In the genomic region with DNA sequence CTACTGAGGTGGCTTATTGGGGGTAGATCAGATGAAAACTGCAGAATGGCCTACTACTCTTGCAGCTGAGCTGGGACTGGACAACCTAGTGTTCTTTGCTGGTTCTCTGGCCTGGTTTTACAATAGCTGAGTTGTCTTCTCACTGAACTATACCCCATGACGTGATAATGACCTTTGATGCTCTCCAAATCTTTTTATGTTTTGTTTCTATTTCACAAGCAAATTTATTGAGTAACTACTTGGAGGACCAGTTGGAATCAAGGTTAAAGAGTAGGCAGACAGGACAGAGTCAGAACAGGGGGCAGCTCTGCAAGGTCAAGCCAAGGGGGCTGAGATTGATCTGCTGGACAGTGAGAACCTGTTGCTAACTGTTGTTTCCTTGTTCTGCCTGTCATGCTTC, we compare ENCODE assay signal across 28 mouse cellular contexts. TPM values are rescaled to one million over a fixed set of nuclear protein-coding genes. Genes with fewer than 3 reads are reported as not detected.
DNase-seq lines count a peak whose midpoint lies in the region; ATAC-seq lines count a peak whose summit lies in the region.
"Had no signal": no experiment of that assay in that cellular context is flagged by ENCODE, and none has a peak within 500 bp of the region (broad histone marks: within the 10 kb centered on the region; RNA-seq: fewer than 3 reads in every experiment).

No protein-coding gene starts in this region.

- WGBS in forebrain, embryonic 11.5 days: 92% methylated on average over 1 of the region's 1 CpGs

- H3K4me3 ChIP-seq in forebrain, embryonic 11.5 days (ENCODE audit: low read depth, low read length): no peak overlapping the region
- H3K4me3 ChIP-seq: heart, embryonic 12.5 days; hindbrain, embryonic 13.5 days; limb, embryonic 13.5 days; megakaryocyte, embryonic 14.5 days; midbrain, embryonic 12.5 days had no signal

- H3K36me3 ChIP-seq in forebrain, embryonic 11.5 days (ENCODE audit: control insufficient read depth, insufficient read depth, low read length): no peaks in the 10 kb centered on the region

- no peak overlapping the region for H3K9ac ChIP-seq in forebrain, embryonic 11.5 days (ENCODE audit: low read length)
- H3K9ac ChIP-seq: heart, embryonic 12.5 days; hindbrain, embryonic 13.5 days; limb, embryonic 13.5 days; midbrain, embryonic 12.5 days had no signal

- H3K4me2 ChIP-seq in forebrain, embryonic 11.5 days (ENCODE audit: low read depth, low read length, severe bottlenecking): no peak overlapping the region
- H3K4me2 ChIP-seq: heart, embryonic 12.5 days; hindbrain, embryonic 13.5 days; limb, embryonic 13.5 days; midbrain, embryonic 12.5 days had no signal

- no peak overlapping the region for H3K27ac ChIP-seq in forebrain, embryonic 11.5 days (ENCODE audit: low read depth, low read length)
- H3K27ac ChIP-seq: hindbrain, embryonic 13.5 days; limb, embryonic 13.5 days; midbrain, embryonic 12.5 days had no signal

- no peaks in the 10 kb centered on the region for H3K4me1 ChIP-seq in forebrain, embryonic 11.5 days (replicated peaks; ENCODE audit: control insufficient read depth, insufficient read depth, low read length)
- H3K4me1 ChIP-seq: hindbrain, embryonic 13.5 days; limb, embryonic 13.5 days; midbrain, embryonic 12.5 days had no signal

- DNase-seq in adrenal gland, postnatal 14 days: peak; percentile 27
- DNase-seq in adrenal gland, adult 8-10 months: no peak
- peak; percentile 71 for DNase-seq in kidney, adult 9 months
- no peak for DNase-seq in kidney, postnatal 14 days
- DNase-seq in adipocyte (ENCODE audit: low spot score): peak; percentile 53
- peak; percentile 34 for DNase-seq in gonadal fat pad, adult 2 months (ENCODE audit: low read depth)
- no peak for DNase-seq in forebrain, embryonic 11.5 days (ENCODE audit: low spot score)
- DNase-seq: cerebellum, adult 11 months; cerebellum, adult 9-10 months; cerebellum, postnatal 36 days; gastrocnemius, postnatal 14 days; heart, adult 18-20 months; heart, postnatal 4 days; kidney, adult 11 months; kidney, postnatal 4 days; lung, adult 18-20 months; lung, postnatal 4 days; retina, postnatal 1 day; right cerebral cortex, postnatal 14 days; thymus, postnatal 4 days had no signal

- no peaks in the 10 kb centered on the region for H3K27me3 ChIP-seq in forebrain, embryonic 11.5 days (ENCODE audit: control insufficient read depth, insufficient read depth, low read length)
- H3K27me3 ChIP-seq: heart, embryonic 12.5 days; hindbrain, embryonic 13.5 days; limb, embryonic 13.5 days; megakaryocyte, embryonic 14.5 days; midbrain, embryonic 12.5 days had no signal

- ATAC-seq in forebrain, embryonic 11.5 days (replicated peaks; ENCODE audit: low FRiP score): no peak
- ATAC-seq: CD4-positive, CD25-positive, alpha-beta regulatory T cell, adult 4 months; forebrain, embryonic 14.5 days; lung, postnatal 0 days had no signal

- no peaks in the 10 kb centered on the region for H3K9me3 ChIP-seq in forebrain, embryonic 11.5 days (ENCODE audit: control insufficient read depth, low read length)
- H3K9me3 ChIP-seq: heart, embryonic 12.5 days; hindbrain, embryonic 13.5 days; limb, embryonic 13.5 days; megakaryocyte, embryonic 14.5 days; midbrain, embryonic 12.5 days had no signal

RNA-seq across cellular contexts. Expression of a gene that starts 39.1 kb away (rescaled TPM):
- 92.3 and 93.9 TPM in 2 replicates for total RNA-seq in adrenal gland, postnatal 14 days (2021)
- 100 to 1,000 TPM; 123 to 161 (median 141) TPM for total RNA-seq in adrenal gland, adult 8-10 months (2022)
- 103 and 126 TPM in 2 replicates for polyA plus RNA-seq in gonadal fat pad, adult 2 months (2012; rRNA removed)
- 29.2 and 31.9 TPM in 2 replicates for polyA plus RNA-seq in forebrain, embryonic 11.5 days (2014; fragmentation: Nextera tagmentation; extraction: Ambion mirVana)

Comparison
In these comparisons a context has a peak if more than half of its experiments do, and no peak if none do; other contexts are left out.
1. DNase-seq: peak in adrenal gland, postnatal 14 days (single experiment), kidney, adult 9 months (single experiment), adipocyte (single experiment) and gonadal fat pad, adult 2 months (single experiment); none in adrenal gland, adult 8-10 months (single experiment), kidney, postnatal 14 days (single experiment) and forebrain, embryonic 11.5 days (single experiment).